Mouse (Mus musculus): ENCODE measurements at regions not wholly inside any gene's neighbourhood (a gene's known extent, or its start where the extent isn't known, plus 50 kb on each side); places are given as distances from the start of the nearest gene placed in this dataset.

- TF ChIP-seq CTCF (IDR thresholded peaks at IDR 0.05) (no peak), POLR2A (IDR thresholded peaks at IDR 0.05; ENCODE audit: insufficient read depth, low read depth, low read length) (no peak)
These were observed 487.7 kb upstream of the Rag2 start for GRCm38 (mm10) chr2:101136867-101137266.
